Mouse (Mus musculus) small intestine, adult 2 months (tissue): ENCODE measurements around the gene Mtmr14. TPM values are rescaled to one million over a fixed set of nuclear protein-coding genes. Genes with fewer than 3 reads are reported as not detected.

Experiments used
- H3K27ac ChIP-seq: fragments of 200-500 bp; 2 replicates; pipeline ENCODE4 v1.5.1; 2012; ENCODE audit warnings: low read depth, low read length, control low read depth, inconsistent platforms; ENCODE audit not compliant: insufficient read depth
- H3K27me3 ChIP-seq: fragments of 200-500 bp; 2 replicates; pipeline ENCODE4 v1.6.1; 2012; ENCODE audit warnings: mild to moderate bottlenecking, moderate library complexity, low read length, inconsistent platforms; ENCODE audit not compliant: control insufficient read depth, insufficient read depth
- H3K36me3 ChIP-seq: fragments of 200-500 bp; 2 replicates; pipeline ENCODE4 v1.6.1; 2012; ENCODE audit warnings: mild to moderate bottlenecking, low read length, control low read depth, inconsistent platforms; ENCODE audit not compliant: control insufficient read depth, insufficient read depth
- H3K4me1 ChIP-seq: fragments of 200-500 bp; 2 replicates; pipeline ENCODE4 v1.6.1; 2012; ENCODE audit warnings: low read length, inconsistent platforms, mixed read lengths; ENCODE audit not compliant: control insufficient read depth, insufficient read depth, insufficient read length
- H3K4me3 ChIP-seq: fragments of 200-500 bp; 2 replicates; pipeline ENCODE4 v1.5.1; 2012; ENCODE audit warnings: low read depth, mild to moderate bottlenecking, control low read depth, inconsistent platforms, low read length, moderate library complexity
- CTCF ChIP-seq: fragments of 200-500 bp; IDR thresholded peaks from 2 replicates; pipeline ENCODE4 v1.5.1; 2012; ENCODE audit warnings: low read depth, mild to moderate bottlenecking, control low read depth, inconsistent platforms, low read length, moderate library complexity, mixed read lengths; ENCODE audit not compliant: insufficient replicate concordance, insufficient read length; ENCODE audit errors: extremely low read depth
- POLR2A ChIP-seq: fragments of 200-500 bp; IDR thresholded peaks from 2 replicates; pipeline ENCODE4 v1.6.1; 2012; ENCODE audit warnings: low read depth, mild to moderate bottlenecking, control low read depth, inconsistent platforms, low read length, moderate library complexity
- WGBS: fragments of 180-500 bp; shearing (Covaris S2); methylation state at CpG from one replicate; pipeline ENCODE4 v1.1.7; 2018; 5-methylcytosine and 5-hydroxymethylcytosine counted together
- polyA plus RNA-seq: library from polyadenylated mRNA; depleted of rRNA; stranded (reverse); fragments of >200 nt; gene quantifications from 2 replicates; pipeline ENCODE4 v1.2.3, GENCODE M21; 2012

Mtmr14 gene
- polyA plus RNA-seq, 1 experiment = 66.0 TPM

DNA sequence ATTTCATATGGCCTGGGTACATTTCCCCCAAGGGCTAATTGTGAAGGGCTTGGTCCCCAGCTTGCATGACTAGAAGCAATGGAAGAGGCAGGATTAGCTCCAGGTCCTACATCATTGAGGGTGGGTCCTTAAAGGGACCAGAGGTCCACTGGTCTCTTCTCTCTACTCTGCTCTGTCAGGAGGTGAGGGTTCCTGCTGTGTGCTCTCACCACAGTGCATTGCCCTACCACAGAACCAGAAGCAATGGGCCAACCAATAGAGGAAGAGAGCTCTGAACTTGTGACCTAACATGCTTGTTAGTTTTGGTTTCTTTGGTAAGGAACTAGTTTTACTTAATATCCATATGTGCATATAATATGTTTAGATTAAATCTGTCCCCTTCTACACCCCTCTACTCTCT is 10.9 kb upstream of the Mtmr14 start:
- Histone ChIP-seq H3K27me3 (peaks cover 2% of the 10 kb centered on the region; the same call in 1 of the 2 replicates), H3K4me3 (no peak overlapping the region), H3K4me1 (no peaks in the 10 kb centered on the region), H3K36me3 (no peaks in the 10 kb centered on the region), H3K27ac (no peak overlapping the region)
- TF ChIP-seq CTCF = no peak
- no peak for TF ChIP-seq POLR2A

DNA sequence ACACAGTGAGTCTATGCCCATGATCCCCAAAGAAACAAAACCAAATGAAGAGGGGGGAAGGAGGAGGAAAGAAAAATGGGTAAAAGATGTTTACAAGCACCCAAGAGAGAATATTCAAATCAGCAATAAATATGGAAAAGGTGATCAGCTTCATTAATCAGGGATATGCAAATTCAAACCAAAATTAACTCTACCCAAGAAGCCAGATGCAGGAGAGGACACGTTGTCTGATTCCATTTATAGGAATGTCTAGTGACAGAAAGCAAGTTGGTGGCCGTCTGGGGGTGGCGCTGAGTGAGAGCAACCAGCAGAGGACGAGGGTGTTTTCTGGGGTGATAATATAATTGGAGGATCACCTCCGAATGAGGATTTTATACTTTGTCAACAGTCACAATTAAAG is 2.5 kb upstream of the Mtmr14 start:
- Histone ChIP-seq H3K27me3 (0 out of 2 replicates have a peak, but pooled peaks cover 2% of the 10 kb centered on the region), H3K4me1 (peaks cover 4% of the 10 kb centered on the region), H3K4me3 (no peak overlapping the region), H3K27ac (no peak overlapping the region), H3K36me3 (no peaks in the 10 kb centered on the region)
- WGBS = 65% methylated on average over 5 of the region's 5 CpGs
- no peak for TF ChIP-seq CTCF
- TF ChIP-seq POLR2A = no peak

- H3K27me3 ChIP-seq = no peaks in the 10 kb centered on the region
- TF ChIP-seq POLR2A = no peak
- TF ChIP-seq CTCF = no peak
- WGBS = 6% methylated on average over 6 of the region's 6 CpGs
- peaks cover 11% of the 10 kb centered on the region for H3K36me3 ChIP-seq
- H3K4me1 ChIP-seq = peaks cover 4% of the 10 kb centered on the region
- peak overlapping the region; percentile 65 for H3K4me3 ChIP-seq
- 0 out of 2 replicates have a peak overlapping the region, but pooled peaks have one; percentile 26 for H3K27ac ChIP-seq
Observed at GRCm38 (mm10) chr6:113238442-113238841, 799 bp downstream of the Mtmr14 start.

- no peak overlapping the region for H3K4me3 ChIP-seq
- TF ChIP-seq CTCF = no peak
- no peak for TF ChIP-seq POLR2A
- H3K36me3 ChIP-seq = peaks cover 25% of the 10 kb centered on the region
- no peaks in the 10 kb centered on the region for H3K27me3 ChIP-seq
- H3K4me1 ChIP-seq = peaks cover 4% of the 10 kb centered on the region
- WGBS = 88% methylated on average over 1 of the region's 1 CpGs
- H3K27ac ChIP-seq = no peak overlapping the region
Observed at GRCm38 (mm10) chr6:113242753-113243152, 5.1 kb downstream of the Mtmr14 start.

GRCm38 (mm10) chr6:113245585-113245984 is 7.9 kb downstream of the Mtmr14 start:
- Histone ChIP-seq H3K4me3 (no peak overlapping the region), H3K4me1 (no peaks in the 10 kb centered on the region), H3K27ac (no peak overlapping the region), H3K27me3 (no peaks in the 10 kb centered on the region), H3K36me3 (peaks cover 31% of the 10 kb centered on the region)
- TF ChIP-seq CTCF = no peak
- 89% methylated on average over 2 of the region's 2 CpGs for WGBS

DNA sequence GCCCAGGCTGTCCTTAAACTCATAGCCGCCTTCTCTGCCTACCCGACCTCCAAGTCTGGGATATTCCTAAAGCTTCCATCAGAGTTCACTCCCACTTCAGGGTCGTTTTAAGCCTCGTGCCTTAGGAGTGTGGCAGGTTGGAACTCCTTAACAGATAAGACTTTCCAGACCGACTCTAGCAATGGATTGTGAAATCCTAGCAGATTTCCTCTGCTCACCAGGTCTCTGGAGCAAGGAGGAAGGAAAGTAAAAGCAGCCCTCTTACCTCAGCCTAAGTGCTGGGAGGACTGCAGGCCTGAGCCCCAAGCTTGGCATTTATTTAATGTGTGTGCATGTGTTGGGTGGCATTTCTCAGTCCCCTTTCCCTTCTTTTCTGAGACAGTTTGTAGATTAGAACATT is 13.1 kb downstream of the Mtmr14 start:
- TF ChIP-seq CTCF (no peak), POLR2A (no peak)
- WGBS = 65% methylated on average over 5 of the region's 5 CpGs
- no peaks in the 10 kb centered on the region for H3K27me3 ChIP-seq

DNA sequence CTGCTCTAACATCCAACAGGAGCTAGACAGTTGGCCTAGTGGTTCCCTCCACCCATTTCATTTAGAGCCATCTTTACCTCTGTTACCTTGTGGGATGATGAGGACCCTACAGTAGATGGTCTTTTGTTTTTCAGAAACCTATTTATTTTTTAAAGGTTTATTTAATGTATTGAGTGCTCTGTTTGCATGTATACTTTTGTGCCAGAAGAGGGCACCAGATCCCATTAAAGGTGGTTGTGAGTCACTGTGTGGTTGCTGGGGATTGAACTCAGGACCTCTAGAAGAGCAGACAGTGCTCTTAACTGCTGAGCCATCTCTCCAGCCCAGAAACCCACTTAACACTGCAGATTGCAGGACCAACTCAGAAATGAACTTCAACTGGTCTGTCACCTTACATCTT is 14.3 kb downstream of the Mtmr14 start:
- H3K36me3 ChIP-seq = peaks cover 48% of the 10 kb centered on the region
- no peak overlapping the region for H3K27ac ChIP-seq

More for the DNA sequence above, 13.1 kb downstream of the Mtmr14 start:
- Histone ChIP-seq H3K36me3 (peaks cover 42% of the 10 kb centered on the region), H3K27ac (no peak overlapping the region), H3K4me3 (no peak overlapping the region), H3K4me1 (no peaks in the 10 kb centered on the region)

GRCm38 (mm10) chr6:113254899-113255298 is 17.3 kb downstream of the Mtmr14 start:
- H3K36me3 ChIP-seq = peaks cover 65% of the 10 kb centered on the region
- TF ChIP-seq POLR2A (no peak), CTCF (no peak)
- H3K4me1 ChIP-seq = no peaks in the 10 kb centered on the region
- no peak overlapping the region for H3K27ac ChIP-seq
- H3K27me3 ChIP-seq = no peaks in the 10 kb centered on the region
- H3K4me3 ChIP-seq = no peak overlapping the region

More for the DNA sequence above, 14.3 kb downstream of the Mtmr14 start:
- TF ChIP-seq CTCF (no peak), POLR2A (no peak)
- no peak overlapping the region for H3K4me3 ChIP-seq
- no peaks in the 10 kb centered on the region for H3K27me3 ChIP-seq
- no peaks in the 10 kb centered on the region for H3K4me1 ChIP-seq
